Mouse (Mus musculus): Measurements from ENCODE around the gene Sspo.
"Not testable (repeated sequence)": the region's sequence is repeated elsewhere in the genome, so short reads cannot be mapped to it uniquely, and the experiment has no call there.

Gene Sspo

GRCm38 (mm10) chr6:48489741-48490140 lies 41.7 kb downstream of the Sspo start:
- no peak for DNase-seq

- no peak for DNase-seq
Measured at GRCm38 (mm10) chr6:48491361-48491760, 43.3 kb downstream of the Sspo start.

GRCm38 (mm10) chr6:48493136-48493730 lies 45.2 kb downstream of the Sspo start:
- DNase-seq, result no peak

GRCm38 (mm10) chr6:48497521-48497920 lies 49.5 kb downstream of the Sspo start:
- no peak for DNase-seq

GRCm38 (mm10) chr6:48503847-48504240 lies 55.8 kb downstream of the Sspo start:
- DNase-seq, result no peak

GRCm38 (mm10) chr6:48504241-48504854 lies 56.3 kb downstream of the Sspo start:
- peak; percentile 19 to 33 for DNase-seq

GRCm38 (mm10) chr6:48508087-48508486 lies 60.1 kb downstream of the Sspo start:
- DNase-seq, result no peak

- DNase-seq, result no peak
Measured at GRCm38 (mm10) chr6:48510426-48510825, 62.4 kb downstream of the Sspo start.

- no peak for DNase-seq
Measured at GRCm38 (mm10) chr6:48511861-48512260, 63.8 kb downstream of the Sspo start.

- not testable (repeated sequence) for DNase-seq
Measured at GRCm38 (mm10) chr6:48524882-48525281, 76.9 kb downstream of the Sspo start.

GRCm38 (mm10) chr6:48527901-48528300 lies 79.9 kb downstream of the Sspo start:
- no peak for DNase-seq

- DNase-seq, result no peak
Measured at GRCm38 (mm10) chr6:48529261-48529660, 81.2 kb downstream of the Sspo start.

- no peak for DNase-seq
Measured at GRCm38 (mm10) chr6:48529871-48530440, 81.9 kb downstream of the Sspo start.

GRCm38 (mm10) chr6:48530862-48531261 lies 82.8 kb downstream of the Sspo start:
- DNase-seq, result no peak

GRCm38 (mm10) chr6:48533475-48533874 lies 85.4 kb downstream of the Sspo start:
- DNase-seq, result no peak

- no peak for DNase-seq
Measured at GRCm38 (mm10) chr6:48534913-48535312, 86.9 kb downstream of the Sspo start.

- no peak for DNase-seq
Measured at GRCm38 (mm10) chr6:48536091-48536490, 88.1 kb downstream of the Sspo start.

GRCm38 (mm10) chr6:48537105-48537954 lies 89.3 kb downstream of the Sspo start, which contains the start of gene Atp6v0e2:
Gene Atp6v0e2, plus strand, starts transcription at chr6:48537615.
- DNase-seq, result peak in 1 of 2 experiments; percentile 22

- peak; percentile 49 to 57 for DNase-seq
Measured at GRCm38 (mm10) chr6:48538841-48539737, 91.1 kb downstream of the Sspo start.

GRCm38 (mm10) chr6:48539860-48540259 lies 91.8 kb downstream of the Sspo start:
- DNase-seq, result no peak

- DNase-seq, result no peak
Measured at GRCm38 (mm10) chr6:48540721-48541120, 92.7 kb downstream of the Sspo start.
